ENCODE assay signal across 9 mouse cellular contexts in the genomic region with DNA sequence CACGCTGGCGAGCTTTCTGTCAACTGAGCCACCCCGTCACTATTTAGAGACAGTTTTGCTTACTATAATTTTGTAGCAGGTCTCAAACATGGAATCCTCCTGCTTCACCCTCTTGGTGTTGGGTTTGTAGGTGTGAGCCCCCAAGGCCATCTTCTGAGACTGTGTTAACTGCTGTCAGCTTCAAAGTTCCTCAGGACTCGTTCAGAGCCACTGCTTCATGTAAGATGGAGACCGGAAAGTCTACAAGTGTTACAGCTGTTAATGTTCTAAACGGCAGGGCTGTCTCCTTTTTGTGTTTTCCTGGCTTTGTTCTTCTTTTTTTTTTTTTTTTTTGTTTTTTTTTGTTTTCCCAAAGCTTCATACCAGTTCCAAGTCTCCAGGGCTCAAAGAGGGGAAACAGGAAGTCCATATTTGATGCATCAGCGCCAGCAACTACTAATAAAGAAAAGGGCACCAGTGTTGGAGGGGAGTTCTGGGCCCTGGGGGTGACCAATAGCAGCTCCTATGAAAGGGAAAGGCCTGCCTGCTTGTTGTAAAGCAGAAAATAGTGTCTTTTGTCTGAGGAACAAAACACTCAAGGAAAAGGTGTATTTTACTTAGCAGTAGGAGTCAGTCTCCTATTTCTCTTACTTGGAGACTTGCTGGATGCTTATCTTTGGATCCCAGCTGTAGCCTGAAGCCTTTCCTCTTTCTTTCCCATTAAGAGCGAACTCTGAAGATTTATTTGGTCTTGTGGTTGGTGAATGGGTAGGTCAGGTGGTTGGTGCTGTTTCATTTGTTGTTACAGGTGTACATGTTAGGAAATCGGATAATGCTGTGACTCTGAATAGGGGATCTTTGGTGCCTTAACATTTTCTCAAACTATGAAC. TPM values are rescaled to one million over a fixed set of nuclear protein-coding genes. Genes with fewer than 3 reads are reported as not detected.
DNase-seq lines count a peak whose midpoint lies in the region; ATAC-seq and TF ChIP-seq lines count a peak whose summit lies in the region.
"Had no signal": no experiment of that assay in that cellular context is flagged by ENCODE, and none has a peak within 500 bp of the region (broad histone marks: within the 10 kb centered on the region; RNA-seq: fewer than 3 reads in every experiment).

No protein-coding gene starts in this region.

- intact Hi-C loops in heart, postnatal 25 days (cut with DNase I): no loop called here

- TF ChIP-seq RAD21 in MEL (IDR thresholded peaks at IDR 0.05; ENCODE audit: low read depth, low read length): no peak

- H3K4me1 ChIP-seq in forebrain, embryonic 12.5 days: peaks cover 26% of the 10 kb centered on the region
- 0 out of 2 replicates have a peak, but pooled peaks cover 2% of the 10 kb centered on the region for H3K4me1 ChIP-seq in forebrain, embryonic 11.5 days (replicated peaks; ENCODE audit: control insufficient read depth, insufficient read depth, low read length)
- H3K4me1 ChIP-seq in MEL (ENCODE audit: control insufficient read depth in 1 of 2, insufficient read depth in 2 of 2, low read length in 2 of 2): peaks cover 11 to 13% of the 10 kb centered on the region in 2 experiments
- peaks cover 33% of the 10 kb centered on the region for H3K4me1 ChIP-seq in liver, embryonic 13.5 days (replicated peaks)

- H3K36me3 ChIP-seq in forebrain, embryonic 12.5 days (replicated peaks): peaks cover 3% of the 10 kb centered on the region; the same call in 1 of the 2 replicates
- no peaks in the 10 kb centered on the region; the same call in 1 of the 2 replicates for H3K36me3 ChIP-seq in forebrain, embryonic 11.5 days (ENCODE audit: control insufficient read depth, insufficient read depth, low read length)
- H3K36me3 ChIP-seq in MEL (ENCODE audit: control insufficient read depth in 1 of 2, insufficient read depth in 2 of 2, low read length in 2 of 2): peaks cover 0 to 14% of the 10 kb centered on the region in 2 experiments; a peak in 3 of 4 replicates
- 0 out of 2 replicates have a peak, but pooled peaks cover 2% of the 10 kb centered on the region for H3K36me3 ChIP-seq in liver, embryonic 13.5 days

- 54% methylated on average over 9 of the region's 9 CpGs for WGBS in forebrain, embryonic 12.5 days
- WGBS in forebrain, embryonic 11.5 days: 70% methylated on average over 9 of the region's 9 CpGs
- WGBS in liver, embryonic 13.5 days (ENCODE audit: insufficient replicate concordance): 48% methylated on average over 9 of the region's 9 CpGs

- peak in 1 of 2 experiments; percentile 53; a peak in 1 of 4 replicates for TF ChIP-seq EP300 in MEL (IDR thresholded peaks at IDR 0.05; ENCODE audit: low read depth in 1 of 2, low read length in 2 of 2)

- TF ChIP-seq POLR2A in MEL (IDR thresholded peaks at IDR 0.05; ENCODE audit: control insufficient read depth in 1 of 2, insufficient read depth in 1 of 2, low read depth in 1 of 2, low read length in 2 of 2, poor library complexity in 1 of 2): no peak

- H3K27me3 ChIP-seq in forebrain, embryonic 12.5 days: no peaks in the 10 kb centered on the region
- no peaks in the 10 kb centered on the region for H3K27me3 ChIP-seq in forebrain, embryonic 11.5 days (ENCODE audit: control insufficient read depth, insufficient read depth, low read length)
- no peaks in the 10 kb centered on the region for H3K27me3 ChIP-seq in MEL (ENCODE audit: control insufficient read depth in 1 of 2, insufficient read depth in 2 of 2, low read length in 2 of 2)
- H3K27me3 ChIP-seq in liver, embryonic 13.5 days: no peaks in the 10 kb centered on the region

- H3K9ac ChIP-seq in forebrain, embryonic 12.5 days: no peak overlapping the region
- no peak overlapping the region for H3K9ac ChIP-seq in forebrain, embryonic 11.5 days (ENCODE audit: low read length)
- no peak overlapping the region for H3K9ac ChIP-seq in MEL (ENCODE audit: control insufficient read depth, low read depth, low read length, poor library complexity, severe bottlenecking)
- H3K9ac ChIP-seq in liver, embryonic 13.5 days: no peak overlapping the region

- H3K4me3 ChIP-seq in forebrain, embryonic 12.5 days (replicated peaks): no peak overlapping the region
- H3K4me3 ChIP-seq in forebrain, embryonic 11.5 days (ENCODE audit: low read depth, low read length): no peak overlapping the region
- no peak overlapping the region for H3K4me3 ChIP-seq in MEL (ENCODE audit: control insufficient read depth in 1 of 2, insufficient read depth in 1 of 2, low read depth in 2 of 2, low read length in 2 of 2)
- H3K4me3 ChIP-seq in liver, embryonic 13.5 days (replicated peaks): no peak overlapping the region
- H3K4me3 ChIP-seq: myocyte had no signal

- peak overlapping the region; percentile 33; the same call in 1 of the 2 replicates for H3K27ac ChIP-seq in forebrain, embryonic 12.5 days
- no peak overlapping the region for H3K27ac ChIP-seq in forebrain, embryonic 11.5 days (ENCODE audit: low read depth, low read length)
- no peak overlapping the region for H3K27ac ChIP-seq in MEL (ENCODE audit: control insufficient read depth, low read depth, low read length)
- peak overlapping the region; percentile 50 for H3K27ac ChIP-seq in liver, embryonic 13.5 days

- DNase-seq in forebrain, embryonic 11.5 days (ENCODE audit: low spot score): no peak
- DNase-seq in MEL (ENCODE audit: low read depth, low spot score) (peak; percentile 43), MN1 (ENCODE audit: low spot score) (no peak)
- DNase-seq in heart, postnatal 25 days (ENCODE audit: low spot score): peak; percentile 17
- no peak for DNase-seq in liver, embryonic 13.5 days
- no peak for DNase-seq in left cerebral cortex, adult 18-20 months (ENCODE audit: low spot score in 2 of 2)

- H3K9me3 ChIP-seq in forebrain, embryonic 12.5 days: no peaks in the 10 kb centered on the region
- no peaks in the 10 kb centered on the region for H3K9me3 ChIP-seq in forebrain, embryonic 11.5 days (ENCODE audit: control insufficient read depth, low read length)
- no peaks in the 10 kb centered on the region for H3K9me3 ChIP-seq in MEL (replicated peaks; ENCODE audit: insufficient read depth, low read length)
- no peaks in the 10 kb centered on the region for H3K9me3 ChIP-seq in liver, embryonic 13.5 days (replicated peaks)

- peaks cover 17% of the 10 kb centered on the region for H3K79me2 ChIP-seq in MEL (ENCODE audit: control insufficient read depth, insufficient read depth, low read length, poor library complexity)

- TF ChIP-seq CTCF in MEL (IDR thresholded peaks at IDR 0.05 in 2 of 3, conservative IDR thresholded peaks at IDR 0.05 in 1 of 3; ENCODE audit: control insufficient read depth in 1 of 3, insufficient read depth in 1 of 3, low read depth in 2 of 3, low read length in 3 of 3, poor library complexity in 1 of 3, severe bottlenecking in 1 of 3): no peak

- no peak overlapping the region for H3K4me2 ChIP-seq in forebrain, embryonic 12.5 days
- H3K4me2 ChIP-seq in forebrain, embryonic 11.5 days (ENCODE audit: low read depth, low read length, severe bottlenecking): no peak overlapping the region
- H3K4me2 ChIP-seq in liver, embryonic 13.5 days: no peak overlapping the region

- ATAC-seq in forebrain, embryonic 12.5 days (ENCODE audit: low FRiP score): no peak
- no peak for ATAC-seq in forebrain, embryonic 11.5 days (replicated peaks; ENCODE audit: low FRiP score)
- no peak for ATAC-seq in liver, embryonic 13.5 days (ENCODE audit: low read depth)
- no peak for ATAC-seq in erythroid progenitor cell, adult 5-6 weeks (replicated peaks; ENCODE audit: low FRiP score, poor library complexity, severe bottlenecking)

TF ChIP-seq in MEL, 35 proteins besides CTCF, POLR2A, EP300 and RAD21:
- 0 out of 2 replicates have a peak, but pooled peaks have one; percentile 33 for TF ChIP-seq GATA1 (IDR thresholded peaks at IDR 0.05; ENCODE audit: low read depth, low read length)
- TF ChIP-seq USF1 (IDR thresholded peaks at IDR 0.05; ENCODE audit: low read depth, low read length): peak; percentile 28; the same call in 1 of the 2 replicates
- peak; percentile 85 for TF ChIP-seq TAL1 (IDR thresholded peaks at IDR 0.05; ENCODE audit: low read length)
- TF ChIP-seq TCF12 (IDR thresholded peaks at IDR 0.05; ENCODE audit: low read depth, low read length): 0 out of 2 replicates have a peak, but pooled peaks have one; percentile 25
- no peak for TF ChIP-seq MAX (IDR thresholded peaks at IDR 0.05; ENCODE audit: low read length)
- no peak for TF ChIP-seq USF2 (IDR thresholded peaks at IDR 0.05; ENCODE audit: borderline replicate concordance in 1 of 2, insufficient read depth in 1 of 2, low read depth in 1 of 2, low read length in 2 of 2)
- TF ChIP-seq RCOR1 (IDR thresholded peaks at IDR 0.05; ENCODE audit: low read depth, low read length): 0 out of 2 replicates have a peak, but pooled peaks have one; percentile 25

RNA-seq across cellular contexts. Expression of gene Znrf1, which starts 14.3 kb away (rescaled TPM):
- polyA plus RNA-seq in forebrain, embryonic 12.5 days (2016; fragmentation: Nextera tagmentation; extraction: Ambion mirVana): 71.8 and 73.8 TPM in 2 replicates
- 64.1 and 71.5 TPM in 2 replicates for polyA plus RNA-seq in forebrain, embryonic 11.5 days (2014; fragmentation: Nextera tagmentation; extraction: Ambion mirVana)
- total RNA-seq in MEL (2012; rRNA removed): 16.6 and 18.4 TPM in 2 replicates
- polyA plus RNA-seq in MEL (2012; ENCODE audit: insufficient read depth in 1 of 2, insufficient read length in 2 of 2, low read depth in 1 of 2, low replicate concordance in 2 of 2, missing spikeins in 1 of 2): 10 to 100 TPM in 1 of 2 experiments, not detected in 1; 36.0 TPM
- total RNA-seq in heart, postnatal 25 days (2021): 10 to 100 TPM; 57.0 to 59.8 TPM
- 5.3 and 5.7 TPM in 2 replicates for polyA plus RNA-seq in liver, embryonic 13.5 days (2015; fragmentation: Nextera tagmentation; extraction: Ambion mirVana)
- total RNA-seq in left cerebral cortex, adult 18-20 months (2021): 100 to 1,000 TPM; 144 to 151 TPM
- total RNA-seq in erythroid progenitor cell, adult 5-6 weeks (2015; ENCODE audit: low replicate concordance): 7.9 and 19.7 TPM in 2 replicates
- total RNA-seq in erythroid progenitor cell, adult 5-6 weeks (2017; ENCODE audit: low replicate concordance): 4.8 and 13.7 TPM in 2 replicates

RNA-seq across cellular contexts. Expression of gene Wdr59, which starts 28.3 kb away (rescaled TPM):
- polyA plus RNA-seq in forebrain, embryonic 12.5 days (2016; fragmentation: Nextera tagmentation; extraction: Ambion mirVana): 5.7 and 5.9 TPM in 2 replicates
- polyA plus RNA-seq in forebrain, embryonic 11.5 days (2014; fragmentation: Nextera tagmentation; extraction: Ambion mirVana): 3.4 and 3.7 TPM in 2 replicates
- 6.5 and 7.4 TPM in 2 replicates for total RNA-seq in MEL (2012; rRNA removed)
- polyA plus RNA-seq in MEL (2012; ENCODE audit: insufficient read depth in 1 of 2, insufficient read length in 2 of 2, low read depth in 1 of 2, low replicate concordance in 2 of 2, missing spikeins in 1 of 2): 10 to 100 TPM in 1 of 2 experiments, not detected in 1; 16.6 TPM
- total RNA-seq in heart, postnatal 25 days (2021): 1 to 10 TPM; 6.3 to 7.4 TPM
- 1.8 and 2.5 TPM in 2 replicates for polyA plus RNA-seq in liver, embryonic 13.5 days (2015; fragmentation: Nextera tagmentation; extraction: Ambion mirVana)
- total RNA-seq in left cerebral cortex, adult 18-20 months (2021): 10 to 100 TPM; 18.1 to 20.0 TPM
- 1.4 and 2.5 TPM in 2 replicates for total RNA-seq in erythroid progenitor cell, adult 5-6 weeks (2015; ENCODE audit: low replicate concordance)
- total RNA-seq in erythroid progenitor cell, adult 5-6 weeks (2017; ENCODE audit: low replicate concordance): 0.98 and 1.3 TPM in 2 replicates

Comparison
In these comparisons a context has a peak if more than half of its experiments do, and no peak if none do; other contexts are left out.
1. H3K27ac ChIP-seq: peak in forebrain, embryonic 12.5 days (single experiment) and liver, embryonic 13.5 days (single experiment); none in forebrain, embryonic 11.5 days (single experiment) and MEL (single experiment).
2. DNase-seq: peak in MEL (single experiment) and heart, postnatal 25 days (single experiment); none in forebrain, embryonic 11.5 days (single experiment), liver, embryonic 13.5 days (single experiment), MN1 (single experiment) and left cerebral cortex, adult 18-20 months (0 of 2).